Mouse (Mus musculus): ENCODE measurements around the gene Rin3.

The Rin3 gene

DNA sequence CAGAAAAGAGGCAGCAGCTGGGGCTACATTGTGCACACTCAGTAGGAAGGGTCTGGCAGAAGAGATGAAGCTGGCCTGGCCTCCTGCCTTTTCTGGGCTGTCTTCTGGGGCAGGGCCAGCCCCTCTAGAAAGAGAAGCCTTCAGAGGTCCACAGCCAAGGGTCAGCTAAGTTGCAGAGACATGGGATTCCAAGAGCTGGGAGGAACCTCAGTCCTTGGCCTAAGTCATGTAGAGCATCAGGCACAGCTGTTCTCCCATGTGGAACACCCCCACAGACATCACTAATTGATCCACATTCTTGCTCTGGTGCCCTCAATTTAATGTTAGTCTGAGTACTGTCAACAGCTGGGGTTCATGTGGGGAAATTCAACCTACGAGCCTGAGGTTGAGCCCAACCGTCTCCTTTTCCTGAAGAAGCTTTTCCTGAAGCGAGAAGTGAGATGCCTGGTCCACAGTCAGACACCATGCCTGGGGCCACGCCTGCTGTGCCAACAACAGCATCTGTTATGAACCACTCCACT, 20.0 kb downstream of the Rin3 start:
- DNase-seq (ENCODE audit: low spot score): no peak

GRCm38 (mm10) chr12:102303867-102304266, 21.0 kb downstream of the Rin3 start:
- no peak for DNase-seq (ENCODE audit: low spot score)

DNA sequence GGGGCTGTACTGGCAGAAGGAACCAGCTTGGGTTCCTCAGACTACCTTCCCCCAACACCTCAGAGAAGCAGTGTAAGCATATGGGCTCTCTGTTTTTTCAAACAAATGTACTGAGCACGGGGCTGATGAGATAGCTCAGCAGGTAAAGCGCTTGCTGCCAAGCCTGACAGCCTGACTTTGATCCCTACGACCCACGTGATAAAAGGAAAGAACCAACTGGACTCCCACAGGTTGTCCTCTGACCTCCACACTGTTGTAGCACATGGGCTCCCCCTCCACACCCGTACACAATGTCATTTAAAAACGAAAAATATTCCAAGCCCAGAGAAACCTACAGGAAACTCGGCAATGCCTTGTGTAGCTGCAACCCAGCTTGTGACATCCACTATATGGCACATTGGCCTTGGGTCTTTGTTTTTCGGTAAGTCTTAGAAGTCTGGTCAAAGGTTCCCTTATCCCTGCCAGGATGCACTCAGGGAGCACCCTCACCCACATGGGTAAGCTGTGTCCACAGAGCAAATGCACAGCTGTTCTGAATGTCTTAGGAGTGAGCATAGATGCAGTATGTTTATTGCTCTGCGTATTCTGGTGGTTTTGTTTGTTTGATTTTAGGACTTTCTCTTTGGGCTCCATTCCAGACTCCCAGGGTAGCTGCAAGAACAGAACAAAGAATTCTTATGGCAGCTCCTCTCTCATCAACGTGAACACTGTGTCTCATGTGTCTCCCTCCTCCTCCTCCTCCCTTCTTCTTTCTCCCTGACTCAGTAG, 22.4 kb downstream of the Rin3 start:
- no peak for DNase-seq (ENCODE audit: low spot score)

DNA sequence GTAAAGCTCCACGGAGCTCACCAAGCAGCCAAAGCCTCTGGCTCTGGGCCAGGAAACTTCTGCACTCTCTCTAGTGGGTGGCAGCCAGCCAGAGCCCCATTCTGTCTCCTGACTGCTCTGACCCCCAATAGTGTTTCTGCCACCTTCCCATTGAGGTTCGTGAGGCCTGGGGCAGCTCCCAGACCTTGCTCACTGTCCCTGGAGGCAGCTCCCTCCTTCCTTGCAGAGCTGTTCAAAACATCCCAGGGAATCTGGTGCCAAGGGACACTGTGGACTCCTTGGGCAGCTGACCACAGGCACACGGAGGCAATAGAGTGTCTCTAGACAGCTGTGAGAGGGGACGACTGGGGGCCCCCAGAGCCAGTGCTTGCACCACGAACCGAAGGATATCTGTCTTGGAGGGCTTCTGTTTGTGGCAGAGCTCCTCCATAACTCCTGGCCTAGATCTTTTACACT, 25.2 kb downstream of the Rin3 start:
- no peak for DNase-seq (ENCODE audit: low spot score)

DNA sequence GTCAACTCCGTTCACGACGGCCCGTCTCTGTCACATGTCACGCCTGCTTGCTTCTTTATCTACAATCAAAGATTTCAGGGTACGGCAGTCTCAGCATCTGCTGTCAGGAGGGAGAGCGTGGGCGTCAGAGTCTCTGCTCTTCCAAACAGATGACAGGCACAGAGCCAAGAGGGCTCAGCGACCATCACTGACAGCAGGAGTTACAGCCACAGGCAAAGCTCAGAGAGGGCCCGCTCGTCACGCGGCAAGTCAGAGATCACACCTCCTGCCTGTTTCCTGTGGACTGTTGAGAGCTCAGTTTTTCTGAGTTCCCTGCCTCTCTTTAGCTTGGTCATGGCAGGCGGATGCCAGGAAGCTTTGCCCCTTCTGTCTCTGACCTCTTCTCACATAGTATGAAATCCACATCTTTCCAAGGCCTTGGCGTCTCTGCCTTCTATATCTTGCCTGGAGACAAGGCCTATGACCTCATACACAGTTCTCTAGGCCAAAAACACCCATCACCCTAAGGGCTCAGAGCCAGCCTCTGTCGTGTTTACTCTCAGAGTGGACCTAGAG, 25.7 kb downstream of the Rin3 start:
- no peak for DNase-seq (ENCODE audit: low spot score)

- DNase-seq (ENCODE audit: low spot score): no peak
These were observed 26.4 kb downstream of the Rin3 start for GRCm38 (mm10) chr12:102309099-102309799.

DNA sequence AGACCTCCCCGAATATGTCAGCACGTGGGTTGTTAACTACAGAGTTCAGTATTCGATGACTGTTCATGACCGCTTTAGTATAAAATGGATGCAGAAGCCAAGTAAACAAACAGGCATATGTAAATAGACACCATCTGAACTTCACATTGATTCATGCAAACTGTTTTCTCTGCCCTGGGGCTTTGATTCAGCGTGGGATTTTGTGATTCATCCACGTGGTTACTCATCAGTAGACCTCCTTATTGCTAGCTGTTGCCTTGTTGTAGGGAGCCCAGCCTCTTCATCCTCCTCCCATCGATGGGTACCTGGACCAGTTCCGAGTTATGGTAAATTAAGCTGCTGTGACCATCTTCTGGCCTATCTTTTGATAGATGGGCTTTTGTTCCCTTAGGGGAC, 26.9 kb downstream of the Rin3 start:
- no peak for DNase-seq (ENCODE audit: low spot score)

DNA sequence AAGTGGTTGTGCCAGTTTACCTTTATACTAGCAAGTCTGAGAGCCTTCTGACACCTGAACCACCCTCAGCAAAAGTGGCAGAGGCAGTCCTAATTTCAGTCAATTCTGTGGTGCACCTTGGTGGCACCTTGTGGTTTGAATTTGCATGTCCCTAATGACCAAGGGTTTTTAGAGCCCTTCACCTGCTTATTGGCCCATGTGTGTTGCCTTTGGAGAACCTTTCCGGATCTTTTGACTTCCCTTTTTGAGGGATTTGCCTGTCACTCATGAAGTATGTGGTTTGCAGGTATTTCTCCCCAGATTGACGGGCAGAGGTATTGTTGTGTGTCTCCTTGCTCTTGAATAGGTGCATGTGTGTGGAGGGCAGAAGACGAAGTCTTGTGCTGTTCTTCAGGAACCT, 27.4 kb downstream of the Rin3 start:
- DNase-seq (ENCODE audit: low spot score): no peak

DNA sequence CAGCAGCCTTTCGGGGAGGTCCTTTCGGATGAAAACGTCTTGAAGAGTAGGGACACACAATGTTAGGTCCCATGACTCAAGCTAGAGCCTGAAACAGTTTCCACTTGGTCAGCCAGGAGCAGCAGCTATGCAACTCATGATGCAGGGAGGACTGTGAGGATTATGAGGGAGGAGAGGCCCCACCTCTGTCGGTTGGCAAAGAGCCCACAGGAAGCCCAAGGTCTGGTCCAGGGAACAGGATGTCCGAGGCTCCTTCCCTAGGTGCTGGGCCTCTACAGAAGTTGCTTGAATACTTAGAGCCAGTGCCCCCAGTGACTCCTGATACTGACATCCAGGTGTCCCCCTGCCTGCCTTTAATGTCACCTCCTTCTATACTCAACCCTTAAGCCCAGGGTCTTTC, 28.6 kb downstream of the Rin3 start:
- no peak for DNase-seq (ENCODE audit: low spot score)

DNA sequence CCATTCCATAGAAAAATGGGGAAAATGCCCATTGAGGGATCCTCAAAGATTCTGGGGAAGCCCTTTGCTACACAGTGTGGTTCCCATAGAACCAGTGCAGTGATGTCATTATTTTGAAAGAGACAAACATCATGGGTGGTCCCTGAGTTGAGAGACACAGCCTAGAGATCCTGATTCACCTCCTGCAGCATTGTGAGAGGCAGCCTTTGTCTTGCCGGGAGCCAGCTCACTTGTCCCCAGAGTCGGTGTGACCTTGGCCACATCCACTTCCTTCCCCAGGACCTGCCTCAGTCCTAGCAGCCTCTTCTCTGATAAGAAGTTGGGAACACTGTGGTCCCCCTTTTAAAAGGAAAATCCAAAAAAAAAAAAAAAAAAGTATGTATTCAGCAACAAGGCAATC, 36.3 kb downstream of the Rin3 start:
- DNase-seq (ENCODE audit: low spot score): peak; percentile 31

GRCm38 (mm10) chr12:102319899-102320298, 37.1 kb downstream of the Rin3 start:
- no peak for DNase-seq (ENCODE audit: low spot score)

- DNase-seq (ENCODE audit: low spot score): no peak
These were observed 37.5 kb downstream of the Rin3 start for GRCm38 (mm10) chr12:102320322-102320721.

DNA sequence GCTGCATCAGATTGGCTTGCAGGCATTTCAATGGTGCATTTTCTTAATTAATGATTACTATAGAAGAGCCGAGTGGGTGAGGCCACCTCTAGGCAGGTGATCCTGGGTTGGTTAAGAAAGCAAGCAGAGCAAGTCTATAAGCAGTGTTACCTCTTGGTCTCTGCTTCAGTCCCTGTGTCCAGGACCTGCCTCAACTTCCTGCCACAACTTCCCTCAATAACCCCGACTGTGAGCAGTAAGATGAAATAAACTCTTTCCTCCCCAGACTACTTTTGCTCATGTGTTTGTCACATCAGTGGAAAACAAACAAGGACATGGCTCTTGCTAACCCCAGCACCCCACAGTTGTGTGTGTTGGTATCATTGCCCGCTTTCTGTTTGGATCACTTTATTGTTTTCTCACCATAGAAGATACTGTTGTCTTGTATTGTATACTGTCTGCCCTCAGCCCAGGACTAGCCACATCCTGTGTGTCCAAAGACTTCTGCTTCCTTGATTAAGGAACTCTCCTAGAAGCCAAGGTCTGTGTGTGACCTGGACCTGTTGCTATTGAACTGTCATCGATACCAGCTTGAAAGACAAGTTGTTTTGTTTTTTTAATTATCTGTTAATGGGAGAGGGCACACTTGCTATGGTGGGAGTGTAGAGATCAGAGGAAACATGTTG, 38.3 kb downstream of the Rin3 start:
- no peak for DNase-seq (ENCODE audit: low spot score)

GRCm38 (mm10) chr12:102321855-102322254, 39.0 kb downstream of the Rin3 start:
- DNase-seq (ENCODE audit: low spot score): no peak

DNA sequence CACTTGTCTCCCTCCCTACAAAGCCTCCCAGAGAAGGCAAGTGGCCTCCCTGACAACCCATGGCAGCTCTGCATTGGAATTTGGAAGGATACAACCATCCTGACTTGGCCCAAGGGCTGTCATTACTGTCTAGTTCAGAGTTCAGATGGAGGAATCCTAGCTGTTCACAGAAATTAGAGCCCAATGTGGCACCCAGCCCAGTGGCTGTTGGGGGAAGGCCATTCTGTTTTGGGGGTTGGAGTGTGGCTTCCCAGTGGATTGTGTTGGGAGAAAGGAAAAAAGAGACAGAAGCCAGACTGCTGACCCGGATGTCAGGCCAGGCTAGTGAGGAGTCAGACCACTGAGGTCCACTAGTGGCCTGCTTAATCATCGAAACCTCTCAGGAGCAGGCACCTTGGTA, 40.5 kb downstream of the Rin3 start:
- no peak for DNase-seq (ENCODE audit: low spot score)

- no peak for DNase-seq (ENCODE audit: low spot score)
These were observed 41.5 kb downstream of the Rin3 start for GRCm38 (mm10) chr12:102324156-102324885.

GRCm38 (mm10) chr12:102324886-102325220, 42.0 kb downstream of the Rin3 start:
- no peak for DNase-seq (ENCODE audit: low spot score)

DNA sequence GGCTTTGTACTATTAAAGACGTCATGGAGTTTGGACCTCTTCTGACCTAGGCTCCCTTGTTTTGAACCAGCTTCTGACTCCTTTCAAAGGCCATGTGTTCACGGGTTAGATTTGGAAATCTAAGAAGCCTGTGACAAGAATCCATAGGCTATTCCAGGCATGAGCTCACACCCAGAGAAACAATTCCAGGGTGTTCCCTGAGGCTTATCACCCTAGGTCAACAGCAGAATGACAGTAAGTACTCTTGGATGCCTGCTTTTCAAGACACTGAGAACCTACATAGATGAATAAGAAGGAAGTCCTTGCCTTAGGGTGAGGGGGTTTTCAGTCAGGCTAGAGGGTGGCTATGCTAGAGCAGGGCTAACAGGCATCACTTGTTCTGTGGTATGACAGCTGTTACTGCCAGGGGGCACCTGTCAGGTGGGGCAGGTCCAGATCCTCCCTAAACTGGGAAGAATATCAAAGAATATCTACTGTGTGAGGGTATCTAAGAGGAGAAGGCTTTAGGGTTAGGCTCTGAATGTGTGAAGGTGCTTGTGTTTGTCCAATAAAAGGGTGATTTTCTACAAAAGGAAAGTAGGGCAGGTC, 44.0 kb downstream of the Rin3 start:
- DNase-seq (ENCODE audit: low spot score): no peak

- DNase-seq (ENCODE audit: low spot score): no peak
These were observed 44.7 kb downstream of the Rin3 start for GRCm38 (mm10) chr12:102327525-102327924.

- no peak for DNase-seq (ENCODE audit: low spot score)
These were observed 45.2 kb downstream of the Rin3 start for GRCm38 (mm10) chr12:102328090-102328489.

DNA sequence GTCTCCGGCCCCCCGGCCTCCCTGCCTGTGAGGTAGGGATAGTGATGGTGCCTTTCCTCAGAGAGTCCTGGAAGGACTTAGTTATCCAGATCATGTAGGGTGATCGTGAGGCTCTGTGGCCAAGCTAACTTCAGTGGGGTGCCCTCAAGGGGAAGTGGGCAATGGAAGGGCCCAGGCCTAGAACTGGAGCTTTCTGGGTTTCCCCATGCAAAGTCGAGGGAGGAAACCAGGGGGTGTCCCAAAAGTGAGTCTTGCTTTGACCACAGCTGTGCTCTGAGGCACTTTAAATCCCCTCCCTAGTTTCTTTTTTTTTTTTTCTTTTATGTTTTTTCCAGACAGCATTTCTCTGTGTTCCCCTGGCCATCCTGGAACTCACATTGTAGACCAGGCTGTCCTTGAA, 47.3 kb downstream of the Rin3 start:
- DNase-seq (ENCODE audit: low spot score): no peak

GRCm38 (mm10) chr12:102330731-102331130, 47.9 kb downstream of the Rin3 start:
- no peak for DNase-seq (ENCODE audit: low spot score)

All from embryo, embryonic 10 days (tissue).